Mouse (Mus musculus): ENCODE results near the gene Milr1.

DNA sequence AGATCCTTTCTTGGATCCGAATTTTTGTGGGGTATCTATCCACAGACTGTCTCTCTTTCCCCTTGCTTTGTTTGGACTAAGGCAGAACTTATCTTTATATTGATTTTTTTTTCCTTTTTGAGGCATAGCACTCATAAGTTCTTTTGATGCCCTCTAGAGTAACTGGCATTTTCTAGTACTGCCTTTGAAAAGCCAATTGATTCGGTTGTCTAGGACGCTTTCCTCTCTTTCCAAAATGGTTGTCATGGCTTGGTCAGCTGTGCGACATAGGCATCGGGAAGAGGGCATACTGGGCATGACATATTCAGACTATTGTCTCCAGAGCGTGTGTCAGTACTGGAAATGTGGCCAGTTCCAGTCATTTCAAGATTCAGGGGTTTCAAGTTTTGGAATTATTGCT lies 38.6 kb downstream of the Milr1 start:
- TF ChIP-seq CTCF (IDR thresholded peaks at IDR 0.05; ENCODE audit: low read depth, low read length) (no peak), EP300 (IDR thresholded peaks at IDR 0.05; ENCODE audit: insufficient read depth, low read depth, low read length) (no peak)
